Mouse (Mus musculus) kidney, adult 2 months (tissue): Measurements from ENCODE around the gene Sesn1.

Experiments
- CTCF ChIP-seq: fragments of 200-500 bp; conservative IDR thresholded peaks from 2 replicates; pipeline ENCODE4 v1.5.1; 2011; ENCODE audit warnings: low read depth, mild to moderate bottlenecking, control low read depth, low read length, moderate library complexity, mixed read lengths; ENCODE audit not compliant: insufficient read depth, insufficient read length
- POLR2A ChIP-seq: fragments of 200-500 bp; IDR thresholded peaks from one replicate; pipeline ENCODE4 v1.6.1; 2011; ENCODE audit warnings: low read depth, low read length, control low read depth

DNA sequence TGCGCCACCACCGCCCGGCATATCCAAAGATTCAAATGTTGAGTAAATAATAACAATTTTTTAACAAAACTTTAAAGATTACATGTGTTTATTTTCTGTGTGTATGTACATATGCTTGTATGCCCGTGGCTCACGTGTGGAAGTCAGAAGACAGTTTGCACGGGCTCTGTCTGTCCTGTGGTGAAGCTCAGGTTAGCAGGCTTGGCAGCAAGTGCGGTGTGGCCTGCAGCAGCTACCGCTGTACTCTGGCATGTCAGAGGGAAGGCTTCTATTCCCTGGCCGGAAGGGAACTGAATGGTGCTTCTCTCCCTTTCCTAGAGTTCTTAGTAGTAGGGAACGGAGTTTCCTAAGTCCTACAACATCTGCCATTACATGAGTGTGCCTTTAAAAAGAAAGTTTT lies 15.3 kb downstream of the Sesn1 start:
- TF ChIP-seq CTCF: no peak
- TF ChIP-seq POLR2A: no peak
